Mouse (Mus musculus) layer of hippocampus, adult 8-10 months (tissue): ENCODE measurements around the gene Cdk2. TPM values are rescaled to one million over a fixed set of nuclear protein-coding genes. Genes with fewer than 3 reads are reported as not detected.
"Not testable (repeated sequence)": the region's sequence is repeated elsewhere in the genome, so short reads cannot be mapped to it uniquely, and the experiment has no call there.

ENCODE experiments used
- DNase-seq, 2 experiments: peaks; one replicate each; pipeline ENCODE4 v3.0.0; 2022; ENCODE audit warnings: low spot score in 2 of 2
- total RNA-seq, 4 experiments: library from RNA; stranded (reverse); gene quantifications; 2 replicates each; pipeline ENCODE4 v1.2.4; 2022

Gene Cdk2
- 1 to 10 TPM; 2.5 to 4.3 (median 3.4) TPM for total RNA-seq

- peak; percentile 64 to 76 for DNase-seq
Measured at GRCm38 (mm10) chr10:128704491-128705316, at the start of gene Cdk2. TSS of gene Cdk2 (minus strand) at chr10:128705031.

- peak in 1 of 2 experiments; percentile 77 for DNase-seq
Measured at GRCm38 (mm10) chr10:128748252-128748864, 43.5 kb upstream of the Cdk2 start.

GRCm38 (mm10) chr10:128747646-128748251 lies 42.9 kb upstream of the Cdk2 start, which contains the start of gene Pym1:
TSS of gene Pym1 (plus strand) at chr10:128747889.
- DNase-seq: peak; percentile 48 to 68

GRCm38 (mm10) chr10:128746972-128747645 lies 42.3 kb upstream of the Cdk2 start:
- no peak for DNase-seq

GRCm38 (mm10) chr10:128745946-128746613 lies 41.2 kb upstream of the Cdk2 start:
- DNase-seq: no peak

- no peak for DNase-seq
Measured at GRCm38 (mm10) chr10:128744680-128745601, 40.1 kb upstream of the Cdk2 start, which contains the start of gene Dgka. TSS of gene Dgka (minus strand) at chr10:128744855.

GRCm38 (mm10) chr10:128744211-128744610 lies 39.4 kb upstream of the Cdk2 start:
- DNase-seq: no peak

GRCm38 (mm10) chr10:128743791-128744191 lies 39.0 kb upstream of the Cdk2 start:
- DNase-seq: peak in 1 of 2 experiments; percentile 28

- no peak for DNase-seq
Measured at GRCm38 (mm10) chr10:128743235-128743634, 38.4 kb upstream of the Cdk2 start.

GRCm38 (mm10) chr10:128742616-128743015 lies 37.8 kb upstream of the Cdk2 start:
- no peak for DNase-seq

- DNase-seq: no peak
Measured at GRCm38 (mm10) chr10:128740296-128740695, 35.5 kb upstream of the Cdk2 start.

- no peak for DNase-seq
Measured at GRCm38 (mm10) chr10:128737435-128737834, 32.6 kb upstream of the Cdk2 start.

- DNase-seq: no peak
Measured at GRCm38 (mm10) chr10:128731992-128732391, 27.2 kb upstream of the Cdk2 start.

GRCm38 (mm10) chr10:128731002-128731433 lies 26.2 kb upstream of the Cdk2 start:
- DNase-seq: peak in 1 of 2 experiments; percentile 69

- no peak for DNase-seq
Measured at GRCm38 (mm10) chr10:128728059-128728458, 23.2 kb upstream of the Cdk2 start.

GRCm38 (mm10) chr10:128725466-128725865 lies 20.6 kb upstream of the Cdk2 start:
- not testable (repeated sequence) for DNase-seq

- DNase-seq: no peak
Measured at GRCm38 (mm10) chr10:128715559-128716537, 11.0 kb upstream of the Cdk2 start.

- not testable (repeated sequence) for DNase-seq
Measured at GRCm38 (mm10) chr10:128711318-128711717, 6.5 kb upstream of the Cdk2 start.

- DNase-seq: no peak
Measured at GRCm38 (mm10) chr10:128705317-128705693, 474 bp upstream of the Cdk2 start.
